Mouse (Mus musculus): ENCODE measurements around the gene Use1. TPM values are rescaled to one million over a fixed set of nuclear protein-coding genes. Genes with fewer than 3 reads are reported as not detected.

Gene Use1
- polyA plus RNA-seq, 1 experiment from 2014 or later = 123 TPM

- ChIA-PET POLR2A (interaction anchor here (1.1 to 1.6 kb wide), 3 partner anchors 12 to 37 kb away, joined by 3 to 5 read pairs (median 4); no protein-coding TSS in a partner anchor), CTCF (no interaction called here)
- no peaks in the 10 kb centered on the region for H3K27me3 ChIP-seq
- TF ChIP-seq CTCF (IDR thresholded peaks at IDR 0.05) = no peak
- DNase-seq (ENCODE audit: low read depth, low spot score) (no peak), ATAC-seq (no peak)
- in situ Hi-C loops (cut with MboI; ENCODE audit: low pct_unique_long_range_greater_than_20kb) = loop anchor here (25.0 kb wide), 1 partner anchor 480 kb away; the partner anchor contains the start of genes Rpl18a and Slc5a5
Measured at GRCm38 (mm10) chr8:71367529-71368176, 1.0 kb downstream of the Use1 start.

- in situ Hi-C loops (cut with MboI; ENCODE audit: low pct_unique_long_range_greater_than_20kb) = loop anchor here (25.0 kb wide), 1 partner anchor 481 kb away; the partner anchor contains the start of genes Rpl18a and Slc5a5
- TF ChIP-seq CTCF (IDR thresholded peaks at IDR 0.05) = no peak
- no peak for ATAC-seq
- no peak for DNase-seq (ENCODE audit: low read depth, low spot score)
- CTCF ChIA-PET = no interaction called here
- POLR2A ChIA-PET = interaction anchor here (1.1 to 1.6 kb wide), 2 partner anchors 11 to 36 kb away, joined by 4 to 5 read pairs; no protein-coding TSS in a partner anchor
- no peaks in the 10 kb centered on the region for H3K27me3 ChIP-seq
Measured at GRCm38 (mm10) chr8:71368366-71368765, 1.7 kb downstream of the Use1 start.

- ATAC-seq = no peak
Measured at GRCm38 (mm10) chr8:71369040-71369718, 2.5 kb downstream of the Use1 start.

GRCm38 (mm10) chr8:71370711-71371235, 4.1 kb downstream of the Use1 start:
- no peak for DNase-seq (ENCODE audit: low read depth, low spot score)
- POLR2A ChIA-PET = interaction anchor here (0.6 to 2.4 kb wide), 2 partner anchors 10 to 60 kb away, joined by 3 to 16 read pairs; partner anchors contain the start of gene Nr2f6
- CTCF ChIA-PET = interaction anchor here (2.3 to 3.0 kb wide), 3 partner anchors 11 to 34 kb away, joined by 12 to 14 read pairs (median 12); partner anchors contain the start of genes Babam1 and Nr2f6
- no peak for TF ChIP-seq CTCF (IDR thresholded peaks at IDR 0.05)
- H3K27me3 ChIP-seq = no peaks in the 10 kb centered on the region
- in situ Hi-C loops (cut with MboI; ENCODE audit: low pct_unique_long_range_greater_than_20kb) = loop anchor here (5.0 to 25.0 kb wide), 2 partner anchors 37 to 483 kb away; partner anchors contain the start of genes Ankle1, Rpl18a and Slc5a5
- no peak for ATAC-seq

More at GRCm38 (mm10) chr8:71369040-71369718, 2.5 kb downstream of the Use1 start:
- no peaks in the 10 kb centered on the region for H3K27me3 ChIP-seq
- POLR2A ChIA-PET = no interaction called here
- in situ Hi-C loops (cut with MboI; ENCODE audit: low pct_unique_long_range_greater_than_20kb) = loop anchor here (25.0 kb wide), 1 partner anchor 482 kb away; the partner anchor contains the start of genes Rpl18a and Slc5a5
- CTCF ChIA-PET = no interaction called here
- DNase-seq (ENCODE audit: low read depth, low spot score) = no peak
- TF ChIP-seq CTCF (IDR thresholded peaks at IDR 0.05) = no peak

GRCm38 (mm10) chr8:71371236-71371848, 4.7 kb downstream of the Use1 start, which contains the start of gene Ocel1:
TSS of gene Ocel1 (plus strand) at chr8:71371298.
- in situ Hi-C loops (cut with MboI; ENCODE audit: low pct_unique_long_range_greater_than_20kb) = loop anchor here (5.0 to 25.0 kb wide), 2 partner anchors 36 to 484 kb away; partner anchors contain the start of genes Ankle1, Rpl18a and Slc5a5
- ATAC-seq = peak; percentile 85
- ChIA-PET POLR2A (interaction anchor here (0.6 to 2.4 kb wide), 5 partner anchors 8 to 61 kb away, joined by 3 to 16 read pairs (median 4); partner anchors contain the start of genes Ankle1 and Nr2f6), CTCF (interaction anchor here (1.1 to 3.0 kb wide), 4 partner anchors 10 to 33 kb away, joined by 3 to 14 read pairs (median 12); partner anchors contain the start of genes Babam1 and Nr2f6)
- peak; percentile 90 for DNase-seq (ENCODE audit: low read depth, low spot score)
- H3K27me3 ChIP-seq = no peaks in the 10 kb centered on the region
- TF ChIP-seq CTCF (IDR thresholded peaks at IDR 0.05) = no peak

GRCm38 (mm10) chr8:71372427-71372826, 5.8 kb downstream of the Use1 start:
- DNase-seq (ENCODE audit: low read depth, low spot score) (no peak), ATAC-seq (no peak)
- no peaks in the 10 kb centered on the region for H3K27me3 ChIP-seq
- TF ChIP-seq CTCF (IDR thresholded peaks at IDR 0.05) = no peak
- ChIA-PET CTCF (interaction anchor here (1.1 to 3.0 kb wide), 4 partner anchors 9 to 32 kb away, joined by 3 to 14 read pairs (median 12); partner anchors contain the start of genes Babam1 and Nr2f6), POLR2A (interaction anchor here (0.5 to 2.4 kb wide), 4 partner anchors 9 to 1947 kb away, joined by 3 to 16 read pairs (median 4); partner anchors contain the start of genes Ankle1 and Nr2f6)
- in situ Hi-C loops (cut with MboI; ENCODE audit: low pct_unique_long_range_greater_than_20kb) = loop anchor here (5.0 to 25.0 kb wide), 2 partner anchors 35 to 485 kb away; partner anchors contain the start of genes Ankle1, Rpl18a and Slc5a5

- in situ Hi-C loops (cut with MboI; ENCODE audit: low pct_unique_long_range_greater_than_20kb) = loop anchor here (5.0 to 25.0 kb wide), 2 partner anchors 34 to 486 kb away; partner anchors contain the start of genes Ankle1, Rpl18a and Slc5a5
- H3K27me3 ChIP-seq = no peaks in the 10 kb centered on the region
- DNase-seq (ENCODE audit: low read depth, low spot score) = no peak
- CTCF ChIA-PET = interaction anchor here (1.2 to 3.0 kb wide), 4 partner anchors 8 to 34 kb away, joined by 4 to 14 read pairs (median 12); partner anchors contain the start of genes Babam1 and Nr2f6
- POLR2A ChIA-PET = interaction anchor here (1.0 to 2.4 kb wide), 2 partner anchors 8 to 24 kb away, joined by 4 to 16 read pairs; partner anchors contain the start of genes Babam1 and Nr2f6
- ATAC-seq = no peak
- no peak for TF ChIP-seq CTCF (IDR thresholded peaks at IDR 0.05)
Measured at GRCm38 (mm10) chr8:71373000-71373399, 6.4 kb downstream of the Use1 start.

GRCm38 (mm10) chr8:71374616-71375206, 8.1 kb downstream of the Use1 start:
- POLR2A ChIA-PET = no interaction called here
- no peak for DNase-seq (ENCODE audit: low read depth, low spot score)
- in situ Hi-C loops (cut with MboI; ENCODE audit: low pct_unique_long_range_greater_than_20kb) = loop anchor here (5.0 to 25.0 kb wide), 2 partner anchors 33 to 487 kb away; partner anchors contain the start of genes Ankle1, Rpl18a and Slc5a5
- H3K27me3 ChIP-seq = no peaks in the 10 kb centered on the region
- CTCF ChIA-PET = no interaction called here
- no peak for TF ChIP-seq CTCF (IDR thresholded peaks at IDR 0.05)
- ATAC-seq = no peak
